Mouse (Mus musculus): ENCODE results near the gene Sh3glb2. TPM values are rescaled to one million over a fixed set of nuclear protein-coding genes. Genes with fewer than 3 reads are reported as not detected.

Gene Sh3glb2
- polyA plus RNA-seq (2012; rRNA removed): 289 and 290 TPM in 2 replicates

GRCm38 (mm10) chr2:30358533-30359531 is at the start of gene Sh3glb2:
TSS of gene Sh3glb2 (minus strand) at chr2:30359337.

DNA sequence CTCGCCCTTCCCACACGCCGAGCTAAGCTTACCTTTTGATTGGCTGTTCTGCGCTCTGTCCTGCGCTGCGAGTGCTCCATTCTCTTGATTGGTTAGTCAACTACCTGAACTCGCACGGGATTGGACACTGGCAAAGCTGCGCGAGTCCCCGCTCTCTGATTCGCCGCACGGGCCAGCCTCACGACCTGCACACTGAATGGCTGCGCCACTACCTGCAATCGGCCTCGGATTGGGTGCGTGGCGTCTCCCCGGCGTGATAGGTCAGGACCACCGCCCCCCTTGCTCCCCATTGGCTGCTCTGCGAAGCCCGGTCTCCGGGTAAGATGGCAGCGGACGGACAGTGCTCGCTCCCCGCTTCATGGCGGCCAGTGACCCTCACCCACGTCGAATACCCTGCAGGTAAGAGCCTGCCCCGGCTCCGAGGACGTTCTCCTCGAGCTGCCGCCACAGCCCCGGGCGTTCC is 33.0 kb upstream of the Sh3glb2 start, which contains the start of gene Dolpp1:
Gene Dolpp1 (plus strand): TSS at position 141 of the 463 bp plus-strand sequence.

GRCm38 (mm10) chr2:30363773-30364650 is 4.9 kb upstream of the Sh3glb2 start, which contains the start of gene Miga2:
TSS of gene Miga2 (plus strand) at chr2:30364233.

Other genes starting within 250 kb of the Sh3glb2 start
- 69.0 TPM in 2 replicates for gene Zer1, start 234.8 kb downstream of the Sh3glb2 start, polyA plus RNA-seq (2012; rRNA removed)
- gene Tbc1d13, start 225.6 kb downstream of the Sh3glb2 start, polyA plus RNA-seq (2012; rRNA removed): 61.3 and 63.8 TPM in 2 replicates
- 14.6 and 18.2 TPM in 2 replicates for gene Endog, start 187.8 kb downstream of the Sh3glb2 start, polyA plus RNA-seq (2012; rRNA removed)
- 54.3 and 55.7 TPM in 2 replicates for gene Spout1, start 180.9 kb downstream of the Sh3glb2 start, polyA plus RNA-seq (2012; rRNA removed)
- 31.1 and 32.9 TPM in 2 replicates for gene Kyat1, start 153.5 kb downstream of the Sh3glb2 start, polyA plus RNA-seq (2012; rRNA removed)
- 26.6 and 28.7 TPM in 2 replicates for gene Lrrc8a, start 121.6 kb downstream of the Sh3glb2 start, polyA plus RNA-seq (2012; rRNA removed)
- gene Gm28035, start 118.8 kb downstream of the Sh3glb2 start, polyA plus RNA-seq (2012; rRNA removed): 11.1 and 16.3 TPM in 2 replicates
- gene Phyhd1, start 93.1 kb downstream of the Sh3glb2 start, polyA plus RNA-seq (2012; rRNA removed): 16.7 and 19.0 TPM in 2 replicates
- gene Gm28038, start 78.3 kb downstream of the Sh3glb2 start, polyA plus RNA-seq (2012; rRNA removed): not detected in 2 replicates
- gene Dolk, start 73.0 kb downstream of the Sh3glb2 start, polyA plus RNA-seq (2012; rRNA removed): 11.0 and 12.2 TPM in 2 replicates
- 42.1 and 44.5 TPM in 2 replicates for gene Nup188, start 72.9 kb downstream of the Sh3glb2 start, polyA plus RNA-seq (2012; rRNA removed)
- 36.1 and 36.8 TPM in 2 replicates for gene Miga2, start 4.9 kb upstream of the Sh3glb2 start, polyA plus RNA-seq (2012; rRNA removed)
- 69.9 and 75.3 TPM in 2 replicates for gene Dolpp1, start 32.9 kb upstream of the Sh3glb2 start, polyA plus RNA-seq (2012; rRNA removed)
- 26.2 and 28.0 TPM in 2 replicates for gene Crat, start 56.5 kb upstream of the Sh3glb2 start, polyA plus RNA-seq (2012; rRNA removed)
- 113 and 121 TPM in 2 replicates for gene Ptpa, start 56.7 kb upstream of the Sh3glb2 start, polyA plus RNA-seq (2012; rRNA removed)
- 22.7 and 23.2 TPM in 2 replicates for gene Ier5l, start 114.9 kb upstream of the Sh3glb2 start, polyA plus RNA-seq (2012; rRNA removed)
- 0.60 and 0.90 TPM in 2 replicates for gene Cstad, start 235.7 kb upstream of the Sh3glb2 start, polyA plus RNA-seq (2012; rRNA removed)